Mouse (Mus musculus): ENCODE measurements around the gene Khdc4.
"Not testable (repeated sequence)": the region's sequence is repeated elsewhere in the genome, so short reads cannot be mapped to it uniquely, and the experiment has no call there.

Khdc4 gene

DNA sequence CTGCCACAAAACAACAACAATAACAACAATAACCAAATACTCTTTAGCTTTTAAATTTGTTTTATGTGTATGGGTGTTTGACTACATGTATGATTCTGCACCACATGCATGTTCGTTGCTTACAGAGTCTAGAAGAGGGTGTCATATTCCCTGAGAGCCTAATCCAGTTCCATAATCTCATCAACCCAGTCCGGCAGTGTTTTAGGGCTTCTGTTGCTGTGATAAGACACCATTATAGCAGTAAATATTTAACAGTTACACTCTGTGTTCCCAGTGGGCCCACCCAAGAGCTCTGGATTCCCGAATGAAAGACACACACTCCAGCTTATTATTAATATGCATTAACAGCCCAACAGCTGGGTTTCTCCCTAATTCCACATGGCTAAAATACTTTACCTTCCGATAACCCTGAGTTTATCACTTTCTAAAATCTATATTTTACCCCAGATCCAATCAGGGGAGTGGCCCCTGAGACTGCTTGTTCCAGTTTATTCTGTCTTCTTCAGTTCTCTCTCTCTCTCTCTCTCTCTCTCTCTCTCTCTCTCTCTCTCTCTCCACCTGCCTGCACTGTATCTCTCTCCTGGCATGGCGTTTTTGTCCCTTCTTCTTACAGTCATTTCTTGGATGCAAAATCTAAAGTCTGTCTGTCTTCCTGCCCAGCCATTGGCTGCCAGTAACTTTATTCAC lies 27.0 kb upstream of the Khdc4 start:
- no peak for DNase-seq (ENCODE audit: low spot score)

DNA sequence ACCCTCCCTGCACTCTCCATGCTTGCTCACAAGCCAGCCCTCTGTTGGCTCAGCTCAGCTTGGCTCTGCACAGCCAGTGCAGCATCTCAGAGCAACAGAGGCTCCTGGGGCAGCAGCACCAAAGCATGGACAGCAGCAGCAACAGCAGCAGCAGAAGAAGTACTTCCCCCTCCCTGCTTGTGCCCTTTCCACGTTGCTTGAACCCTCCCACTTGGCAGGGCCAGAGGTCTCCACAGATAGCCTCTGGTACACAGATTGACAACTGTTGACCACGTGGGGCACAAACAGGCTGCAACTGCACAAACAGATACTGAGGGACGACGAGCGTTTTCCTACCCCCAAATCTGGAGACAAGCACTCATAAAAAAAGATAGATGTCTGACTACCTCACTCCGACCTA lies 25.8 kb upstream of the Khdc4 start:
- DNase-seq (ENCODE audit: low spot score), result no peak

DNA sequence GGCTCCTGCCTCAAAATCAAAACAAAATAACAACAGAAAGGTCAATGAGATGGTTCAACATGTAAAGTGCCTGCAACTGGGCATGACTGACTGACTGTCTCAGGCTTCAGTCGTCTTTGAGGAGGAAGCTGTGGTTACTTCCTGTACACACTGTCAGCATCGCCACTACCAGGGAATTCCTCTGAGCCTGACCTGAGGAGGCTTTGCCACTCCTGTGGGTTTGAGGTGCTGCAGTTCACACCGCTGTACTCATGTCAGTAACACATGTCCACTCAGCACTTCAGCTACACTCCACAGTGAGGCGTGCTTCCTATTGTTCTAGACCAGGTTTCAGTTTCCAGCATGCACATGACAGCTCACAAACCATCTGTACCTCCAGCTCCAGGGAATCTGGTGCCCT lies 21.5 kb upstream of the Khdc4 start:
- no peak for DNase-seq (ENCODE audit: low spot score)

DNA sequence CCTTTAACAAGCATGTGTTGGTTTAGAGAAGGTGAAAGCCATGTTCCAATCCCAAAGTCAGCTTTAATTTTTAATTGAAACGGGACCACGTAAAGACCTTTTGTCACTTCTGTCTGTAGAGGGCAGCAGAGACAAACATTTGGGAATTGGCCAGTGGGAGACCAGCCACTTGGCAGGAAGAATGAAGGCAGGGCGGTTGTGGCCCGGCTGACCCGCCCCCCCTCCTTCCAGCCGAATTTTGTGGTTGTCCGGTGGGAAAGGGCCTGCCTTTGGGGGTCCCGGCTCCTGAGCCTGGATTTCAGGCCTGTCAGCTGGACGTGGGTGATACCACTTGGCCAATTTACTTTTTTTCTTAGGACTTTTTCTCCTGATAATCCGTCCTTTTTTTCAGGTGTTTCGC lies 8.2 kb upstream of the Khdc4 start:
- no peak for DNase-seq (ENCODE audit: low spot score)

DNA sequence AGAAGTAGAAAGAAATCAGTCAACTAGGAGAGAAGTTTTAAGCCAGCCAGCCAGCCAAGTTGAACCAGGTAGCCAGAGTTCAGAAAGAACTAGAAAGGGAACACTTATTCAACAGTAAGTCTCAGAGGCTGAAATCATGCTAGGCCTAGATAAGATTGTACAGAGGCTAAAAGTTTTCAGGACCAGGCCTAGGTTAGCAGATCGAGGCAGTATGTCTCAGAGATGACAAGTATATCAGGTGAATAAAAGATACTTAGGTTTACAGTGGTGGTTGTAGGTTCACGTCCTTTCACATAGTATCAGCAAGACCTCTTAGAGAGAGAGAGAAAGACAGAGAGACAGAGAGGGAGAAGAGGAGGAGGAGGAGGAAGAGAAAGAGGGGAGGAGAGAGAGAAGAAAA lies 1.8 kb upstream of the Khdc4 start:
- DNase-seq (ENCODE audit: low spot score), result no peak

DNA sequence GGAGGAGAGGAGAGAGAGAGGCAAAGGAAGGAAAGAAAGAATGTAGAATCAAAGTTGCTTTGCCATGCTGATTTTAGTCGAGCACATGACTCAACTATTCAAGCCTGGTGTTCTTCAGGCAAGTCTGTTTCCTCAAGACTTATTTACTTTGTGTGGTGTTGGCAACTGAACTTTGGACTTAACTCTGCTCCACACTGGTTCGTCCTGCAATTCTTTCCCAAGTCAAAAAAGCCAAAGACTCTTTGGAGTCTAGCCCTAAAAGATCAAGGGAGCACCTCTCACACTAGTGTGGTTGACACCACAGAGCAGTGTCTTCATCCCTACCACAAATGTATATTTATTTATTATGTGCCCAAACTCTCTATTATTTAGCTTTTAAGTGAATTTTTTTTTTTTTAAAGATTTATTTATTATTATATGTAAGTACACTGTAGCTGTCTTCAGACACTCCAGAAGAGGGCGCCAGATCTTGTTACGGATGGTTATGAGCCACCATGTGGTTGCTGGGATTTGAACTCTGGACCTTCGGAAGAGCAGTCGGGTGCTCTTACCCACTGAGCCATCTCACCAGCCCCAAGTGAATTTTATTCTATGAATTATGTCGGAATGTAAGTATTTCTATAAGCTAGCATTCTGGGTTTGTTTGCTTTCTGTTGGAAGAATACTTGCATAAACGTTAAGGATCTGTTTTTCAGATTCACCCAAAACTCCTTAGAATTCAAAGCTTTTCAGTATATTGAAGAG lies 1.2 kb upstream of the Khdc4 start:
- no peak for DNase-seq (ENCODE audit: low spot score)

DNA sequence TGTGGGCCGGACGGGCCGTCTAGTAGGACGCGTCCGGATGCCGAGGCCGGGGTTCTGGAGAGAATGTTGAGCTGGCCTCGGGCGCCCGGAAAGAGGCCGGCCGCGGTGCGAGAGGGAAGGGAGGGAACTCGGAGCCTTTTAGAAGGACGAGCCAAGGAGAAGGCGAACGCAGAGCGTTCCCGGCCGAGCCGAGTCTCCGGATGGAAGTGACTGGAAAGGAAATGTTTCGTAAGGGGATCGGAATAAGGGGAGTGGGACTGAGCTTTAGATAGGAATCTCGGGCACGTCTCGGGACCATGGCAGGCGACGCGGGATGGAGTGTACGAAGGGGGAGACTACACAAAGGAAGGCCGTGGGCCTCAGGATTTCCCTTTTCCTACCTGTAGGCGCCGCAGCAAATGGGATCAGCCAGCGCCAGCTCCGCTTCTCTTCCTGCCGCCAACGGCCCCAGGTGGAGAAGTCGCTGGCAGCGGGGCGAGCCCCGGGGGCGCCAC lies 402 bp downstream of the Khdc4 start:
- no peak for DNase-seq (ENCODE audit: low spot score)

DNA sequence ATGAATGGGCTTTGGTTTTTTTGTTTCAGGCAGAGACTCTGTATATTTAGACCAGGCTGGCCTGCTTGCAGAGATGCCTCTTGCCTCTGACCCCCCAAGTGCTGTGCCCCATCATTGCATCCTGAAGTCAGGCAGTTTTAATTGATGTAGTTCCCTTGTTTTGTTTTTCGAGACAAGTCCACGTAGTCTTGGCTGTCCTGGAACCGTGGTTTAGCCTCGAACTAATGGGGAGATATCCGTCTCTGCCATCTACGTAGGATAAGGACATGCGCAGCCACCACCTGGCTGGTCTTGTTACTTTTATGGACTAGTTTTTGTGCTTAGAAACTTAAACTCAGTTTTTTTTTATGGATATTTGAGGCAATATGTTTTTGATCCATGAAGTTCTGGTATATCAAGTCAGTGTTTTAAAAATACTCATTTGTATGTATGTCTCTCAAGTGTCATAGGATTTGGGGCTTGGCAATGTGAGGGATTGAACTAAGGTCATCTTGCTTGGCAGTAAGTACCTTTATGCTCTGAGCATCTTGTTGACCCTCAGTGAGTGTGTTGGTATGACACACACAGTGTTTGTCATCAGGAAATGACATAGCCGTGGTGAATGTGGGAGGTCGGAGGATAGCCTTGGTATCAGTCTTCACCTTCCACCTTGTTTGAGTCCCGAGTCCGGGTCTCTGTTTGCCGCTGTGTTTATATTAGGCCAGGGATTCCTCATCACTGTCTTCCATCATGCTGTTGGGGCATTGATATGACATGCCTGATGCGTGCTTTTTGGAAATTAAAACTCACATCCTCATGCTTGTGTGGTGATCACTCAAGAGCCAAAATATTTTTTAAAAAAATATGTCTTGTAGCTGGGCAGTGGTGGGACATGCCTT lies 1.4 kb downstream of the Khdc4 start:
- DNase-seq (ENCODE audit: low spot score), result no peak

DNA sequence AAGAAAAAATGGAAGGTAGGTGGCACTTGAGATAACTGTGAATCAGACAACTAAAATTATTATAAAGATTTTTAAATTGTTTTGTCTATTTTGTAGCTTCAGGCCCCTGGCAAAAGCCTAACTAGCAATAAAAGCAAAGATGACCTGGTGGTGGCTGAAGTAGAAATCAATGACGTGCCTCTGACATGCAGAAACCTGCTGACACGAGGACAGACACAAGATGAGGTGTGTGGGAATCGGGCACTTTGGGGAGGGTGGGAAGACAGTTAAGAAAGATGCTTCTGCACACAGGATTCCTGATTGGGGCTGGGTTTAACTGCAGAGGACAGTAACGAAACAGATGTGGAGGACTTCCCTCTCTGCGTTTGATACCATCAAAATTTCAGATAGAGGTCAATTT lies 3.5 kb downstream of the Khdc4 start:
- DNase-seq (ENCODE audit: low spot score), result no peak

DNA sequence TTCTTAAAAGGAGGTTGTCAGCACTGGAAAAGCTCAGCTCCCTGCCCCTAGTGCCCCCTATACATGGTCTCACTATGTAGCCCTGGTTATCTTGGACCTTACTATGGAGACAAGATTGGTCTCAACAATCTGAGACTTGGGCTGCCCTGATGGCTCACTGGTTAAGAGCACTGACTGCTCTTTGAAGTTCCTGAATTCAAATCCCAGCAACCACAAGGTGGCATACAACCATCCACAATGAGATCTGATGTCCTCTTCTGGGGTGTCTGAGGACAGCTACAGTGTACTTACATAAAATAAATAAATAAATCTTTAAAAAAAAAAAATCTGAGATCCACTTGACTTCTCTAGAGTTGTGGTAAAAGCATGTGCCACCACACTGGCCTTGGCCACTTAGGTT lies 9.9 kb downstream of the Khdc4 start:
- DNase-seq (ENCODE audit: low spot score), result no peak

DNA sequence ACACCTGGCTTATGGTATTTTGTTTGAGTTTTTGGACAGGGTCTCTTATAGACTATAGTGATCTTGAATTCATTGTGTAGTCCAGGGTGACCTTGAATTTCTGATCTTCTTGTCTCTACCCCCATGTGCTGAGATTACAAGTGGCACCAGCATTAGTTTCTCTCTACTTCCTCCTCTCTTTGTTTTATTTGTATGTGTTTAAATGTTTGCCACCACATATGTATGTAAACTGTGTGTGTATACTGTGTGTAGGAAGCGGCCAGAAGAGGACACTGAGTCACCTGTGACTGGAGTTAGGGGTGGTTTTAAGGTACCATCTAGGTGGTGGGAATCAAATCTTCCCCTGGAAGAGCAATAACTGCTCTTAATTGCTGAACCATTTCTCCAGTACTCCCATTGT lies 12.4 kb downstream of the Khdc4 start:
- no peak for DNase-seq (ENCODE audit: low spot score)

DNA sequence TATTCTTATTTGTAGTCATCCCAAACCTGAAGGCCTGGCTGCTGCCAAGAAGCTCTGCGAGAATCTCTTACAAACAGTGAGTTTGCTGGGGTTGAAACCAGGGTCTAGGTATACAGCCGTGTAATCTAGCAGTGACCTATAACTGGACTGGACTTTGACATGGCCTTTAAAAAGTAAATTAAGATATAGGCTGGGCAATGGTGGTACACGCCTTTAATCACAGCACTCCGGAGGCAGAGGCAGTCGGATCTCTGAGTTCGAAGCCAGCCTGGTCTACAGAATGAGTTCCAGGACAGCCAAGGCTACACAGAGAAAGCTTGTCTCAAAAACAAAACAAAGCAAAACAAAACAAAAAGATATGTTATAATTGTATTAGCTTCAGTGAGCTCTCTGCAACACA lies 13.2 kb downstream of the Khdc4 start:
- DNase-seq (ENCODE audit: low spot score), result no peak

DNA sequence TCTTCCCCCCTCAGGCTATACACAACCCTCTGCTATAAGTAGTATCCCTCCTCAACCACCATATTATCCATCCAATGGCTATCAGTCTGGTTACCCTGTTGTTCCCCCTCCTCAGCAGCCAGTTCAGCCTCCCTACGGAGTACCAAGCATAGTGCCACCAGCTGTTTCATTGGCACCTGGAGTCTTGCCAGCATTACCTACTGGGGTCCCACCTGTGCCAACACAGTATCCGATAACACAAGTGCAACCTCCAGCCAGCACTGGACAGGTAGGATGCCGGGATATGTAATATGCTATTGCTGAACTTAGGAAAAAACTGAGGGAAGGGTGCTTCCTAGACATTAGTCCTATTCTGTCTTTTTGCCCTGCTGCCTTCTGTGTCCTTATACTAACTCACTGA lies 14.6 kb downstream of the Khdc4 start:
- no peak for DNase-seq (ENCODE audit: low spot score)

DNA sequence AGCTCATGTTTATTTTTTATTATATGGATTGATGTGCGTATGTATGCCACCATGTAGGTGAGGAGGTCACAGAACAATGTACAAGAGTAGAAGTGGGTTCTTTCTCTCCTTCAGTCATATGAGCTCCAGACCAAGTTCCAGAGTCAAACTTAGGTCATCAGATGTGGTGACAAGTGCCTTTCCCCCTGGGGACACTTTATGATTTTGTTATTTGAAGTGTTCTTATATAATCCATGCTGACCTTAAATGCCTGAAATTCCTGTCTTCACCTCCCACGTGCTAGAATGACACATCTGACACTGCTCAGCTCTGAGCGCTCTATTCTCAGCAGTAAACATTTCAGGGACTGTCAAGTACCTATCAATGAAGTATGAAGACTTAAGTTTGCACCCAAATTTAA lies 15.6 kb downstream of the Khdc4 start:
- no peak for DNase-seq (ENCODE audit: low spot score)

DNA sequence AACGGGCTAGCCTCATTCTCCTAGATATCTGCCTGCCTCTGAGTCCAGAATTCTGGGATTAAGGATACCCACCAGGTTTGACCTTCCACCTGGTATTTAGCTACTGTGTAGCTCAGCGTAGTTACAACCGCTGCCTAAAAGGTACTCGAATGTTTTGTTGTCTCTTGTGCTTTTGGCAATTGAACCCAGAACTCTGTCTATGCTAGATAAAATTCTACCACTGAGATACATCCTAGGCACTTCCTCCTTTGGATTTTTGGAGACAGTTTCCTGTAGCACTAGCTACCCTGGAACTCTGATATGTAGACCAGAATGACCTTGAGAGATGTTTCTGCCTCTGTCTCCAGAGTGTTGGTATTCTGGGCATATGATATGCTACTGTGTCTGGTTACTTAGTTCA lies 28.1 kb downstream of the Khdc4 start:
- no peak for DNase-seq (ENCODE audit: low spot score)

DNA sequence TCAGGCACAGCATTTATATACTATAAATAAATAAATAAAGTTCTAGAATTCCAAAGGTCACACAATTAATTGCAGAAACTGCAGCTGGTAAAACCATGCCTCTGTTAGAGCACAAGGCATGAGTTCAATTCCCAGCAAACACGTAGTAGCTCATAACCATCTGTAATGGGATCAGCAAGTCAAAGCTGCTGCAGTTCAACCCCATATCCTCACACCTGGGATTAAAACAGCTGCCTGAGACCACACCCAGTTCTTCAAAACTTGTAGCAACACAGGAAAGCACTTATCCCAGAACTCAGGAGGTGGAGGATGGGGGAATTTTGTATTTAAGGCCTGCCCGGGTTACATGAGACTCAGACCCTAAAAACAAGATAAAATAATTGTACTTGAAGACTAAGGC lies 29.1 kb downstream of the Khdc4 start:
- no peak for DNase-seq (ENCODE audit: low spot score)

DNA sequence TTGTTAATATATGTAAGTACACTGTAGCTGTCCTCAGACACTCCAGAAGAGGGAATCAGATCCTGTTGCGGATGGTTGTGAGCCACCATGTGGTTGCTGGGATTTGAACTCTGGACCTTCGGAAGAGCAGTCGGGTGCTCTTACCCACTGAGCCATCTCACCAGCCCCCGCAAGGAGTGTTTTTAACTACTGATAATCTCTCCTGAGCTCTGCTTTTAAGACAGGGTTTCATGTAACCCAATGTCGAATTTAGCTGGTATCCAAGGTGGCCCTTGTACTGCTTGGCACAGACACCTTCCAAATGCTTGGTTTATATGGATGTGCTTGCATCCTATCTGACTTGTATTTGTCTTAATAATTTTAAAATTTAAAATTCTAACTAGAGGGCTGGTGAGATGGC lies 30.1 kb downstream of the Khdc4 start:
- not testable (repeated sequence) for DNase-seq (ENCODE audit: low spot score)

DNA sequence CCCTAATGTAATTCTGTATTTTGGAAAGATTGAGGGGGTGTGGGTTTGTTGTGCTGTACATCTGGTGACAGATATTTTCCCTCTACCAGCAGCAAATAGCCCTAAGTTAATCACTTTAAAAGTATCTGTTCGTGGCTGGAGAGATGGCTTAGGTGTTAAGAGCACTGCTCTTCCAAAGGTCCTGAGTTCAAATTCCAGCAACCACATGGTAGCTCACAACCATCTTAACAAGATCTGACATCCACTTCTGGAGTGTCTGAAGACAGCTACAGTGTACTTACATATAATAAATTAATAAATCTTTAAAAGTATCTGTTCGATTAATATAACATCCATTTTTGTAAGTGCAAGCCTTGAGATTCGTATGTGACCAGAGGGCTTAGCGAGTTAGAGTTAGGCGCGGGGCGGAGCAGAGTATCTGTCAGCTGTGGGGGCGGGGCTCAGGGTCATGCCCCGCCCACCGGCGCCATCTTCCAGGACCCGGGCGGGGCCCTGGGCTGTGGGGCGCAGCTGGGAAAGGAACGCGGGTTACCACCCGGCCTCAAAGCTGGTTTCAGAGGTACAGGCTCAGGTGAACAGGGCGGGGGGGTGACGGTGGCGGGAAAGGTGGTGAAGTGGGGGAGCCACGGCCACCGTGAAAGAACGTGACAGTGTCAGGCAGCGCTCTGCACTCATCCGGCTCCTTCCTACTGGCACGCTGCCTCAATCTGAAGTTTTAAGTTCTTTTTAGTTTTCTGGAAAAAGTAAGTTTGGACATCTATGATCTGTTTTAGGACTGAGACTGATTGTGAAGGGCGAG lies 31.0 kb downstream of the Khdc4 start, which contains the start of gene Rit1:
Gene Rit1, plus strand, starts transcription at position 440 of the 799 bp plus-strand sequence.
- peak; percentile 66 for DNase-seq (ENCODE audit: low spot score)

DNA sequence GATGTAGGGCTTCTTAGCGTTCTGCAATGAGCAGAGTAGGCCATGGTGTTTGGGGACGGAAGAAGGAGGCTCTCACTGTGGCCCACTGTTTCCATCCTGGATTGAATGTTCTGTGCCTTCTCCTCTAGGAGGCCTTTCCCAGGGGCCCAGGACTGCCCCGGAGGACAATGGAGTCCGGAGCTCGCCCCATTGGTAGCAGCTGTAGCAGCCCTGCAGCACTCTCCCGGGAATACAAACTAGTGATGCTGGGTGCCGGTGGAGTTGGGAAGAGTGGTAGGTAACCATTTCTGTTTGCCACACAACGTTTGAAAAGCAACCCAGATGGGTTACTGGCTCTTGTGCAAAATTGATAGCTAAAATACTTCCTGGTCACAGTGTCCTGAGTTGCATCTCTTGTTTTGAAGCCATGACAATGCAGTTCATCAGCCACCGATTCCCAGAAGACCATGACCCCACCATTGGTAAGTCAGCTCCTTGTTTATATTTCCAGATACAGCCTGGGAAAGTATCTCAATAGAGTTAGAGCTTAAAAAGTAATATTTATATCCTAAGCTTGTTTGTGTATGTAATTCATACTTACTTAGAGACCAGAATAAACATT lies 31.7 kb downstream of the Khdc4 start:
- DNase-seq (ENCODE audit: low spot score), result no peak

DNA sequence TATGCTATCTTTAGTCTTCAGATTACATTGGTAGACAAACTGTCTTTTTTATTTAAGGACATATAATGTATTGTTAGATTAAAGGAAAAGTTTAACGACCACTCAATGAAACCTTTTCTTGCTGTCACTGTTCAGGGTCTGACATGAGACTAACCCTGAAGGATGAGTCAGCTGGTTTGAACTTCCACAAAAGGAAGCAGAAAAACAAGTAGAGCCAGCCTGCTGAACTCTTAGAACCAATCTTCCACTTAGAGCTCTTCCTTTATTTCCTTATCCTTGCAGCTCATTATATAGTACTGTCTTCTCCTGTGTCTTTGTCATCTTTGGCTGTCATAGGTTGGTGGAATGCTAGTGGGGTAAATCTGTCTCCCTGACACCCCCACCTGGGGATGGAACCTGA lies 32.2 kb downstream of the Khdc4 start:
- DNase-seq (ENCODE audit: low spot score), result no peak

DNA sequence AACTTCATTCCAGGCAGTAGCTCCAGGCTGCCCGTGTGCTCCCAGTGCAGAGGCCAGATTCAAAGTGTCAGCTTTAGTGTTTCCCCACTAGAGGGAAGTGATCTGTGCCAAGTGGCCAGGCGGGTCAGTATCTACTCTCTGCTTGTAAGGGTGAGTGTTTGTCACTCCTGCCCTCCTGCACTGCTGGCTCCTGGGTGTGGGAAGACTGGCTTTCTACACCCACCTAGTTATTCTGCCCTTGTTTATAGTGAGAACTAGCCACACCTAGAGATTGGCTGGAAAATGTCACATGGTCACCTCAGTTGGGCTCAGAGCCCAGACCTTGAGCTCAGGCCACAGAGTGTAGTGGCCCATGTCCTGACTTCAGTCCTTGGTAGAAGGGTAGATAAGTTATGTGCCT lies 33.5 kb downstream of the Khdc4 start:
- no peak for DNase-seq (ENCODE audit: low spot score)

DNA sequence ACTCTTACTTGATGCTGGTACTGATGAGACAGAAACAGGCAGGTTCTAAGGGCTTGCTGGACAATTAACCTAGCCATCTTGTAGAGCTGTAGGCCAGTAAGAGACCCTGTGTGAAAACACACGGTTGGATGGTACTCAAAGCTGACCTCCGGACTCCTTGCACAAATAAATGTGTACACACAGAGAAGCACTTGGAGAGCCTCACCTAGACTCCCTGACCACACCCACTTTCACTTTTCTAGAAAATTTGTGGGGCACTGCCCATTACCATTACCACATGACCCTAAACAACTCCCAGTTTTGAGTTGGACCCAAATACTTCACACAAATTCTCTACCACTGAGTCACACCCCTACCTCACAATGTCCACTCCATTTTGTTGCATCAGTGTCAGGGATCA lies 51.0 kb downstream of the Khdc4 start:
- DNase-seq (ENCODE audit: low spot score), result no peak

Data from left cerebral cortex, adult 11 months (tissue).